Mouse (Mus musculus) hindlimb bud, embryonic 11.5 days (tissue): Measurements from ENCODE around the gene Gm3486.
"Not testable (repeated sequence)": the region's sequence is repeated elsewhere in the genome, so short reads cannot be mapped to it uniquely, and the experiment has no call there.

Experiments used
- DNase-seq: peaks from one replicate; pipeline ENCODE4 v3.0.0-alpha.2; 2012; ENCODE audit warnings: low read depth, low spot score; ENCODE audit errors: extremely low spot score

Gene Gm3486

GRCm38 (mm10) chr14:41489385-41489784 is at the start of gene Gm3486:
Gene Gm3486, minus strand, starts transcription at chr14:41489485.
- DNase-seq, result not testable (repeated sequence)

- DNase-seq, result not testable (repeated sequence)
Observed at GRCm38 (mm10) chr14:41524695-41525094, 35.4 kb upstream of the Gm3486 start.

- not testable (repeated sequence) for DNase-seq
Observed at GRCm38 (mm10) chr14:41520683-41521082, 31.4 kb upstream of the Gm3486 start.

- not testable (repeated sequence) for DNase-seq
Observed at GRCm38 (mm10) chr14:41453418-41453817, 35.9 kb downstream of the Gm3486 start, which contains the start of gene Gm7954. Gene Gm7954, minus strand, starts transcription at chr14:41453518.
